Mouse (Mus musculus) megakaryocyte, embryonic 14.5 days (primary cell): Measurements from ENCODE around the gene Cryzl2.

ENCODE experiments used
- FLI1 ChIP-seq: IDR thresholded peaks from 2 replicates; pipeline ENCODE4 v1.6.1; 2012; ENCODE audit warnings: low read length, inconsistent platforms, mixed read lengths
- GATA1 ChIP-seq: IDR thresholded peaks from 3 replicates; pipeline ENCODE4 v1.6.1; 2012; ENCODE audit warnings: mixed read lengths, low read length, inconsistent platforms, borderline replicate concordance

GRCm38 (mm10) chr1:157443723-157444561 is 14.4 kb upstream of the Cryzl2 start:
- TF ChIP-seq GATA1 (no peak), FLI1 (no peak)
